Mouse (Mus musculus) hindbrain, embryonic 11.5 days (tissue): ENCODE results near the gene Cyth3. TPM values are rescaled to one million over a fixed set of nuclear protein-coding genes. Genes with fewer than 3 reads are reported as not detected.

Source experiments
- ATAC-seq: fragments of 200-750 bp; cut with Nextera tagmentation; 2 replicates; pipeline ENCODE4 v1.8.0; 2017; ENCODE audit warnings: mild to moderate bottlenecking, moderate TSS enrichment, moderate library complexity; ENCODE audit not compliant: low FRiP score
- DNase-seq: peaks from one replicate; pipeline ENCODE4 v3.0.0-alpha.2; 2015; ENCODE audit warnings: low spot score
- H3K27ac ChIP-seq: fragments of 300-500 bp; sonication (generic); 2 replicates; pipeline ENCODE4 v1.5.1; 2014; ENCODE audit warnings: mild to moderate bottlenecking, low read depth, low read length
- H3K27me3 ChIP-seq: fragments of 300-500 bp; sonication (generic); 2 replicates; pipeline ENCODE4 v1.6.1; 2014; ENCODE audit warnings: mild to moderate bottlenecking, low read length, moderate library complexity, mixed read lengths; ENCODE audit not compliant: control insufficient read depth, insufficient read depth
- H3K36me3 ChIP-seq: fragments of 300-500 bp; sonication (generic); 2 replicates; pipeline ENCODE4 v1.6.1; 2014; ENCODE audit warnings: mild to moderate bottlenecking, low read length, moderate library complexity, mixed read lengths; ENCODE audit not compliant: control insufficient read depth, insufficient read depth
- H3K4me1 ChIP-seq: fragments of 300-500 bp; sonication (generic); replicated peaks from 2 replicates; pipeline ENCODE4 v1.6.1; 2014; ENCODE audit warnings: low read length, mixed read lengths; ENCODE audit not compliant: control insufficient read depth, insufficient read depth
- H3K4me2 ChIP-seq: fragments of 300-500 bp; sonication (generic); replicated peaks from 2 replicates; pipeline ENCODE4 v1.6.1; 2014; ENCODE audit warnings: mild to moderate bottlenecking, low read depth, low read length
- H3K4me3 ChIP-seq: fragments of 300-500 bp; sonication (generic); 2 replicates; pipeline ENCODE4 v1.5.1; 2014; ENCODE audit warnings: low read depth, low read length
- H3K9ac ChIP-seq: fragments of 300-500 bp; sonication (generic); 2 replicates; pipeline ENCODE4 v1.6.1; 2014; ENCODE audit warnings: low read depth, low read length
- H3K9me3 ChIP-seq: fragments of 300-500 bp; sonication (generic); 2 replicates; pipeline ENCODE4 v1.6.1; 2016; ENCODE audit warnings: low read length; ENCODE audit not compliant: control insufficient read depth
- WGBS: fragments of 180-500 bp; shearing (Covaris S2); extraction: QIAGEN DNeasy Blood & Tissue Kit; methylation state at CpG from one replicate; pipeline ENCODE4 v1.1.7; 2014; 5-methylcytosine and 5-hydroxymethylcytosine counted together
- polyA plus RNA-seq: library from polyadenylated mRNA; unstranded; fragments of >200 nt; fragmentation: Nextera tagmentation; extraction: Ambion mirVana; gene quantifications from 2 replicates; pipeline ENCODE4 v1.2.1, GENCODE M21; 2014

Cyth3 gene
- polyA plus RNA-seq, 1 experiment from 2014 or later = 30.3 TPM

GRCm38 (mm10) chr5:143711326-143711725, 89.1 kb downstream of the Cyth3 start:
- H3K27ac ChIP-seq = no peak overlapping the region
- WGBS = 18% methylated on average over 7 of the region's 7 CpGs

GRCm38 (mm10) chr5:143712011-143712800, 90.0 kb downstream of the Cyth3 start:
- Histone ChIP-seq H3K4me2 (no peak overlapping the region), H3K27me3 (no peaks in the 10 kb centered on the region), H3K36me3 (peaks cover 23% of the 10 kb centered on the region), H3K27ac (no peak overlapping the region), H3K9ac (no peak overlapping the region), H3K4me3 (no peak overlapping the region), H3K9me3 (no peaks in the 10 kb centered on the region), H3K4me1 (no peaks in the 10 kb centered on the region)
- DNase-seq (no peak), ATAC-seq (no peak)
- 85% methylated on average over 14 of the region's 14 CpGs for WGBS

More at GRCm38 (mm10) chr5:143711326-143711725, 89.1 kb downstream of the Cyth3 start:
- H3K36me3 ChIP-seq = peaks cover 17% of the 10 kb centered on the region
- H3K4me2 ChIP-seq = no peak overlapping the region
- H3K27me3 ChIP-seq = no peaks in the 10 kb centered on the region
- no peak overlapping the region for H3K4me3 ChIP-seq
- DNase-seq (peak; percentile 88), ATAC-seq (peak; percentile 43; the same call in 1 of the 2 replicates)
- H3K9me3 ChIP-seq = no peaks in the 10 kb centered on the region
- no peak overlapping the region for H3K9ac ChIP-seq
- no peaks in the 10 kb centered on the region for H3K4me1 ChIP-seq

- H3K4me3 ChIP-seq = no peak overlapping the region
- H3K9ac ChIP-seq = no peak overlapping the region
- ATAC-seq (no peak), DNase-seq (no peak)
- H3K4me1 ChIP-seq = no peaks in the 10 kb centered on the region
- H3K27me3 ChIP-seq = no peaks in the 10 kb centered on the region
- H3K9me3 ChIP-seq = no peaks in the 10 kb centered on the region
- H3K36me3 ChIP-seq = peaks cover 13% of the 10 kb centered on the region
- H3K4me2 ChIP-seq = no peak overlapping the region
- H3K27ac ChIP-seq = no peak overlapping the region
- 97% methylated on average over 7 of the region's 7 CpGs for WGBS
Observed at GRCm38 (mm10) chr5:143721962-143722361, 99.7 kb downstream of the Cyth3 start.

GRCm38 (mm10) chr5:143730915-143731314, 108.7 kb downstream of the Cyth3 start:
- 16% methylated on average over 6 of the region's 6 CpGs for WGBS
- ATAC-seq (no peak), DNase-seq (no peak)
- Histone ChIP-seq H3K9me3 (no peaks in the 10 kb centered on the region), H3K27ac (no peak overlapping the region), H3K4me1 (no peaks in the 10 kb centered on the region; the same call in 1 of the 2 replicates), H3K36me3 (peaks cover 3% of the 10 kb centered on the region; the same call in 1 of the 2 replicates), H3K4me2 (peak overlapping the region; percentile 80), H3K27me3 (no peaks in the 10 kb centered on the region), H3K9ac (peak overlapping the region; percentile 98), H3K4me3 (peak overlapping the region; percentile 96)

- Histone ChIP-seq H3K27me3 (no peaks in the 10 kb centered on the region), H3K9me3 (no peaks in the 10 kb centered on the region), H3K36me3 (peaks cover 3% of the 10 kb centered on the region; the same call in 1 of the 2 replicates), H3K4me2 (peak overlapping the region; percentile 80), H3K4me3 (peak overlapping the region; percentile 96), H3K9ac (peak overlapping the region; percentile 98), H3K27ac (peak overlapping the region; percentile 94), H3K4me1 (no peaks in the 10 kb centered on the region; the same call in 1 of the 2 replicates)
- ATAC-seq (peak; percentile 31), DNase-seq (peak; percentile 46)
- WGBS = under 1% methylated on average over 51 of the region's 82 CpGs
Observed at GRCm38 (mm10) chr5:143731483-143732112, 109.4 kb downstream of the Cyth3 start.

- H3K9ac ChIP-seq = peak within 1 kb of the TSS; percentile 98
- no peaks in the 10 kb centered on the region for H3K9me3 ChIP-seq
- no peaks in the 10 kb centered on the region for H3K27me3 ChIP-seq
- no peaks in the 10 kb centered on the region; the same call in 1 of the 2 replicates for H3K4me1 ChIP-seq
- peak within 1 kb of the TSS; percentile 96 for H3K4me3 ChIP-seq
- peak within 1 kb of the TSS; percentile 94 for H3K27ac ChIP-seq
- no peaks in the 10 kb centered on the region for H3K36me3 ChIP-seq
- ATAC-seq (peak; percentile 99), DNase-seq (peak; percentile 93)
- peak within 1 kb of the TSS; percentile 80 for H3K4me2 ChIP-seq
- under 1% methylated on average over 45 of the region's 82 CpGs for WGBS
Observed at GRCm38 (mm10) chr5:143732180-143732891, 110.1 kb downstream of the Cyth3 start, which contains the start of gene Usp42. Gene Usp42 (minus strand): TSS chr5:143732280.

- ATAC-seq = no peak
Observed at GRCm38 (mm10) chr5:143749630-143750208, 127.5 kb downstream of the Cyth3 start.

GRCm38 (mm10) chr5:143755529-143756141, 133.4 kb downstream of the Cyth3 start:
- Histone ChIP-seq H3K9me3 (no peaks in the 10 kb centered on the region), H3K9ac (no peak overlapping the region), H3K27me3 (no peaks in the 10 kb centered on the region), H3K4me3 (no peak overlapping the region), H3K4me2 (no peak overlapping the region), H3K4me1 (no peaks in the 10 kb centered on the region), H3K27ac (no peak overlapping the region), H3K36me3 (no peaks in the 10 kb centered on the region)
- ATAC-seq = no peak
- 94% methylated on average over 9 of the region's 9 CpGs for WGBS
- no peak for DNase-seq

More at GRCm38 (mm10) chr5:143749630-143750208, 127.5 kb downstream of the Cyth3 start:
- H3K27me3 ChIP-seq = no peaks in the 10 kb centered on the region
- H3K4me3 ChIP-seq = no peak overlapping the region
- no peak overlapping the region for H3K27ac ChIP-seq
- H3K36me3 ChIP-seq = no peaks in the 10 kb centered on the region
- no peak for DNase-seq
- H3K9me3 ChIP-seq = no peaks in the 10 kb centered on the region
- no peak overlapping the region for H3K9ac ChIP-seq
- H3K4me1 ChIP-seq = no peaks in the 10 kb centered on the region
- H3K4me2 ChIP-seq = no peak overlapping the region
- 63% methylated on average over 2 of the region's 2 CpGs for WGBS
